In the genomic region with DNA sequence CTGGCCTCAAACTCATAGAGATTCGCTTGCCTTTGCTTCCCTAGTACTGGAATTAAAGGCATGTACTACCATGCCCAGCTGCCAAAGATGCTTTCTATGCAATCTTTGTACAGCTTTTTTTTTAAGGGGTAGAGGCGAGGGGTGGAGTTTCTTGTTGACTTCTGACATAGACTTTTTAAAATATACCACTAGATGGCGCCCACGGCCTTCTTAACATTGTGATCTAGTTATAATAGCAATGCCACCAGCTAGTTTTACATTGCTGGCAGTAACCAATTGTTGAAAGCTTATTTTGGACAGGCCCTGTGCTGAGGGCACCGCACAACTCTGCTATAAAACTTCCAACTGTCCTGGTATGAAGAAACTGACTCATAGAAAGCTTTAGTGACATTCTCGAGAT, we compare ENCODE assay signal across 8 mouse cellular contexts. TPM values are rescaled to one million over a fixed set of nuclear protein-coding genes. Genes with fewer than 3 reads are reported as not detected.
DNase-seq lines count a peak whose midpoint lies in the region; TF ChIP-seq lines count a peak whose summit lies in the region.

No protein-coding gene starts in this region.

- no peak overlapping the region for H3K4me3 ChIP-seq in layer of hippocampus, adult 2 months
- H3K4me3 ChIP-seq in megakaryocyte, embryonic 14.5 days (replicated peaks) = peak overlapping the region; percentile 35

- H3K9me3 ChIP-seq in megakaryocyte, embryonic 14.5 days = no peaks in the 10 kb centered on the region

- TF ChIP-seq CTCF in layer of hippocampus, adult 2 months (conservative IDR thresholded peaks at IDR 0.05) = peak; percentile 86

- intact Hi-C loops in heart, postnatal 14 days (cut with DNase I) = loop anchor here (1.0 to 10.0 kb wide), 5 partner anchors 89 to 393 kb away; a partner anchor contains a TSS

- H3K4me1 ChIP-seq in megakaryocyte, embryonic 14.5 days = peaks cover 21% of the 10 kb centered on the region

- no peak overlapping the region for H3K27ac ChIP-seq in layer of hippocampus, adult 2 months

- H3K36me3 ChIP-seq in megakaryocyte, embryonic 14.5 days (replicated peaks; ENCODE audit: low read length) = peaks cover 13% of the 10 kb centered on the region

- DNase-seq in layer of hippocampus, adult 2 months (ENCODE audit: low spot score in 2 of 2) = peak; percentile 48 to 74
- no peak for DNase-seq in layer of hippocampus, adult 9-11 months
- DNase-seq in ZHBTc4 (ENCODE audit: low read depth, low spot score) = peak; percentile 79
- DNase-seq in embryo, embryonic 10.5 days (ENCODE audit: low spot score) = peak; percentile 91
- peak; percentile 52 to 71 for DNase-seq in heart, postnatal 14 days
- peak; percentile 81 for DNase-seq in kidney, postnatal 14 days
- DNase-seq in spleen, postnatal 36 days (ENCODE audit: low spot score in 2 of 2) = peak; percentile 39 to 66

- peaks cover 2% of the 10 kb centered on the region for H3K27me3 ChIP-seq in megakaryocyte, embryonic 14.5 days (replicated peaks)

RNA-seq across cellular contexts. Expression of a gene that starts 11.3 kb away (rescaled TPM):
- 10 to 100 TPM; 12.2 to 18.3 TPM for total RNA-seq in layer of hippocampus, adult 2 months (2021)
- 100 to 1,000 TPM; 391 to 443 TPM for total RNA-seq in heart, postnatal 14 days (2021)
- not detected in 2 replicates for polyA plus RNA-seq in megakaryocyte, embryonic 14.5 days (2012; ENCODE audit: insufficient read depth, low replicate concordance)

RNA-seq across cellular contexts. Expression of a gene that starts 46.4 kb away (rescaled TPM):
- total RNA-seq in layer of hippocampus, adult 2 months (2021) = 1 to 10 TPM; 1.5 to 2.9 TPM
- 10 to 100 TPM; 14.5 to 16.7 TPM for total RNA-seq in heart, postnatal 14 days (2021)
- polyA plus RNA-seq in megakaryocyte, embryonic 14.5 days (2012; ENCODE audit: insufficient read depth, low replicate concordance) = 0.47 TPM in 1 of 2 replicates, not detected in the other

RNA-seq across cellular contexts. Expression of a gene that starts 52.0 kb away (rescaled TPM):
- total RNA-seq in layer of hippocampus, adult 2 months (2021) = 10 to 100 TPM; 20.0 to 21.1 TPM
- 1 to 10 TPM; 4.6 to 4.9 TPM for total RNA-seq in heart, postnatal 14 days (2021)
- polyA plus RNA-seq in megakaryocyte, embryonic 14.5 days (2012; ENCODE audit: insufficient read depth, low replicate concordance) = 1.1 TPM in 1 of 2 replicates, not detected in the other

Comparison
In these comparisons a context has a peak if more than half of its experiments do, and no peak if none do; other contexts are left out.
1. RNA of a gene that starts 11.3 kb away (total RNA-seq): 391 to 443 TPM in heart, postnatal 14 days; 12.2 to 18.3 TPM in layer of hippocampus, adult 2 months; every median in the first group is over 10 times any median in the second.